27 mouse cellular contexts compared by ENCODE assay signal in genomic region chr11:85891692-85892040, GRCm38 (mm10). TPM values are rescaled to one million over a fixed set of nuclear protein-coding genes. Genes with fewer than 3 reads are reported as not detected.
DNase-seq lines count a peak whose midpoint lies in the region; ATAC-seq and TF ChIP-seq lines count a peak whose summit lies in the region.
"Had no signal": no experiment of that assay in that cellular context is flagged by ENCODE, and none has a peak within 500 bp of the region (broad histone marks: within the 10 kb centered on the region; RNA-seq: fewer than 3 reads in every experiment).

No protein-coding gene starts in this region.

- WGBS in heart, embryonic 13.5 days: 13% methylated on average over 2 of the region's 2 CpGs
- 8% methylated on average over 2 of the region's 2 CpGs for WGBS in heart, embryonic 11.5 days (ENCODE audit: insufficient replicate concordance)
- 13% methylated on average over 2 of the region's 2 CpGs for WGBS in lung, postnatal 0 days
- WGBS in limb, embryonic 15.5 days: 10% methylated on average over 2 of the region's 2 CpGs

- H3K9ac ChIP-seq in heart, embryonic 13.5 days: no peak overlapping the region
- no peak overlapping the region for H3K9ac ChIP-seq in heart, embryonic 11.5 days (ENCODE audit: low read depth, low read length)
- no peak overlapping the region for H3K9ac ChIP-seq in lung, postnatal 0 days (replicated peaks; ENCODE audit: low read depth)
- no peak overlapping the region for H3K9ac ChIP-seq in limb, embryonic 15.5 days
- H3K9ac ChIP-seq: forebrain, embryonic 13.5 days; hindbrain, embryonic 13.5 days; liver, embryonic 15.5 days had no signal

- no peaks in the 10 kb centered on the region for H3K36me3 ChIP-seq in heart, embryonic 13.5 days
- H3K36me3 ChIP-seq in heart, embryonic 11.5 days (ENCODE audit: control insufficient read depth, insufficient read depth, low read length): no peaks in the 10 kb centered on the region
- no peaks in the 10 kb centered on the region for H3K36me3 ChIP-seq in lung, postnatal 0 days (ENCODE audit: insufficient read depth, low read length)
- no peaks in the 10 kb centered on the region for H3K36me3 ChIP-seq in limb, embryonic 15.5 days
- H3K36me3 ChIP-seq: hindbrain, embryonic 13.5 days; liver, embryonic 15.5 days had no signal

- H3K27me3 ChIP-seq in heart, embryonic 13.5 days (replicated peaks): peaks cover 96% of the 10 kb centered on the region
- H3K27me3 ChIP-seq in heart, embryonic 11.5 days (ENCODE audit: control insufficient read depth, insufficient read depth, low read length): peaks cover 84% of the 10 kb centered on the region
- peaks cover 34% of the 10 kb centered on the region for H3K27me3 ChIP-seq in lung, postnatal 0 days (replicated peaks; ENCODE audit: insufficient read depth, low read length)
- peaks cover 63% of the 10 kb centered on the region for H3K27me3 ChIP-seq in limb, embryonic 15.5 days

- no peak for TF ChIP-seq EP300 in lung, postnatal 0 days (IDR thresholded peaks at IDR 0.05)

- no peak for ATAC-seq in heart, embryonic 13.5 days (ENCODE audit: extremely low read depth, insufficient number of reproducible peaks, low FRiP score, low TSS enrichment)
- ATAC-seq in heart, embryonic 11.5 days (replicated peaks; ENCODE audit: insufficient number of reproducible peaks, low FRiP score, low TSS enrichment): no peak
- no peak for ATAC-seq in lung, postnatal 0 days
- ATAC-seq in limb, embryonic 15.5 days (ENCODE audit: insufficient number of reproducible peaks, low FRiP score, low TSS enrichment, low read depth): no peak
- ATAC-seq: forebrain, embryonic 13.5 days; inflammation-experienced regulatory T-cells, adult 6 months had no signal

- peak overlapping the region; percentile 42; the same call in 1 of the 2 replicates for H3K4me3 ChIP-seq in heart, embryonic 13.5 days
- H3K4me3 ChIP-seq in heart, embryonic 11.5 days (ENCODE audit: low read depth, low read length): no peak overlapping the region
- peak overlapping the region; percentile 51 for H3K4me3 ChIP-seq in lung, postnatal 0 days (ENCODE audit: low read depth, low read length)
- peak overlapping the region; percentile 44 for H3K4me3 ChIP-seq in limb, embryonic 15.5 days
- H3K4me3 ChIP-seq: forebrain, embryonic 13.5 days; hindbrain, embryonic 13.5 days; liver, embryonic 15.5 days had no signal

- TF ChIP-seq POLR2A in brain, embryonic 14.5 days (IDR thresholded peaks at IDR 0.05; ENCODE audit: borderline replicate concordance, extremely low read depth, insufficient read depth, insufficient read length, poor library complexity, severe bottlenecking): no peak

- peaks cover 34% of the 10 kb centered on the region for H3K4me1 ChIP-seq in heart, embryonic 13.5 days
- peaks cover 18% of the 10 kb centered on the region for H3K4me1 ChIP-seq in heart, embryonic 11.5 days (ENCODE audit: control insufficient read depth, insufficient read depth, low read length)
- H3K4me1 ChIP-seq in lung, postnatal 0 days (ENCODE audit: insufficient read depth, low read depth, low read length): 0 out of 2 replicates have a peak, but pooled peaks cover 3% of the 10 kb centered on the region
- peaks cover 39% of the 10 kb centered on the region for H3K4me1 ChIP-seq in limb, embryonic 15.5 days

- no peak for TF ChIP-seq CTCF in lung, postnatal 0 days (IDR thresholded peaks at IDR 0.05)
- TF ChIP-seq CTCF in brain, embryonic 14.5 days (IDR thresholded peaks at IDR 0.05; ENCODE audit: borderline replicate concordance, extremely low read depth, insufficient read depth, insufficient read length): no peak

- DNase-seq in lung, postnatal 0 days (ENCODE audit: low spot score): no peak
- DNase-seq in lung, adult 18-20 months: no peak
- DNase-seq in brain, embryonic 14.5 days (ENCODE audit: low read depth): peak; percentile 17
- no peak for DNase-seq in c-Kit-positive CD71-positive TER-119-positive erythroid progenitor cells, embryonic 14.5 days (ENCODE audit: low spot score)
- no peak for DNase-seq in frontal cortex, postnatal 14 days (ENCODE audit: low spot score in 2 of 2)
- DNase-seq: adrenal gland, postnatal 25 days; cerebellum, adult 11 months; cerebellum, adult 9-11 months; gastrocnemius, postnatal 10 days; kidney, adult 2 months; kidney, postnatal 10 days; liver; midbrain, embryonic 14.5 days had no signal

- H3K4me2 ChIP-seq in heart, embryonic 13.5 days: no peak overlapping the region
- no peak overlapping the region for H3K4me2 ChIP-seq in heart, embryonic 11.5 days
- H3K4me2 ChIP-seq in lung, postnatal 0 days (replicated peaks; ENCODE audit: low read depth, low read length): peak overlapping the region; percentile 59
- peak overlapping the region; percentile 50 for H3K4me2 ChIP-seq in limb, embryonic 15.5 days
- H3K4me2 ChIP-seq: forebrain, embryonic 13.5 days; hindbrain, embryonic 13.5 days; liver, embryonic 15.5 days had no signal

- H3K9me3 ChIP-seq in heart, embryonic 13.5 days: no peaks in the 10 kb centered on the region
- no peaks in the 10 kb centered on the region for H3K9me3 ChIP-seq in heart, embryonic 11.5 days (replicated peaks; ENCODE audit: control insufficient read depth, low read length)
- H3K9me3 ChIP-seq in lung, postnatal 0 days (ENCODE audit: low read length): no peaks in the 10 kb centered on the region
- H3K9me3 ChIP-seq in limb, embryonic 15.5 days: no peaks in the 10 kb centered on the region
- H3K9me3 ChIP-seq: forebrain, embryonic 13.5 days; hindbrain, embryonic 13.5 days; liver, embryonic 15.5 days had no signal

- H3K27ac ChIP-seq in heart, embryonic 13.5 days (replicated peaks): no peak overlapping the region
- H3K27ac ChIP-seq in heart, embryonic 11.5 days (ENCODE audit: low read depth, low read length): no peak overlapping the region
- peak overlapping the region; percentile 87; the same call in 1 of the 2 replicates for H3K27ac ChIP-seq in lung, postnatal 0 days (ENCODE audit: low read length)
- H3K27ac ChIP-seq in limb, embryonic 15.5 days: peak overlapping the region; percentile 55; the same call in 1 of the 2 replicates
- H3K27ac ChIP-seq: forebrain, embryonic 13.5 days; hindbrain, embryonic 13.5 days; liver, embryonic 15.5 days had no signal

RNA-seq across cellular contexts. Expression of gene Tbx4, which starts 5.4 kb away (rescaled TPM):
- polyA plus RNA-seq in heart, embryonic 13.5 days (2015; fragmentation: Nextera tagmentation; extraction: Ambion mirVana): 2.5 and 3.2 TPM in 2 replicates
- 0.49 and 0.82 TPM in 2 replicates for polyA plus RNA-seq in heart, embryonic 11.5 days (2014; fragmentation: Nextera tagmentation; extraction: Ambion mirVana)
- polyA plus RNA-seq in lung, postnatal 0 days (2015; fragmentation: Nextera tagmentation; extraction: Ambion mirVana): 46.2 and 48.5 TPM in 2 replicates
- 0.33 and 0.42 TPM in 2 replicates for polyA plus RNA-seq in brain, embryonic 14.5 days (2012; rRNA removed)
- 14.9 and 21.9 TPM in 2 replicates for polyA plus RNA-seq in limb, embryonic 15.5 days (2015; fragmentation: Nextera tagmentation; extraction: Ambion mirVana)
- polyA plus RNA-seq: inflammation-experienced regulatory T-cells, adult 6 months; liver, embryonic 15.5 days had no signal

RNA-seq across cellular contexts. Expression of gene Gm11444, which starts 41.5 kb away (rescaled TPM):
- polyA plus RNA-seq in heart, embryonic 13.5 days (2015; fragmentation: Nextera tagmentation; extraction: Ambion mirVana): not detected in 2 replicates
- not detected in 2 replicates for polyA plus RNA-seq in heart, embryonic 11.5 days (2014; fragmentation: Nextera tagmentation; extraction: Ambion mirVana)
- polyA plus RNA-seq in lung, postnatal 0 days (2015; fragmentation: Nextera tagmentation; extraction: Ambion mirVana): not detected in 2 replicates
- polyA plus RNA-seq in brain, embryonic 14.5 days (2012; rRNA removed): not detected in 2 replicates
- not detected in 2 replicates for polyA plus RNA-seq in limb, embryonic 15.5 days (2015; fragmentation: Nextera tagmentation; extraction: Ambion mirVana)
- polyA plus RNA-seq: C2C12; cortical plate, adult 2 months; embryonic facial prominence, embryonic 14.5 days; forebrain, embryonic 13.5 days; heart, embryonic 14.5 days; hindbrain, embryonic 13.5 days; inflammation-experienced regulatory T-cells, adult 6 months; kidney, adult 2 months; liver, embryonic 15.5 days; midbrain, embryonic 14.5 days; neural tube, embryonic 11.5 days; spleen, adult 2 months; urinary bladder, adult 2 months had no signal

RNA-seq across cellular contexts. Expression of gene Tbx2, which starts 59.3 kb away (rescaled TPM):
- polyA plus RNA-seq in heart, embryonic 13.5 days (2015; fragmentation: Nextera tagmentation; extraction: Ambion mirVana): 2.0 and 2.9 TPM in 2 replicates
- polyA plus RNA-seq in heart, embryonic 11.5 days (2014; fragmentation: Nextera tagmentation; extraction: Ambion mirVana): 3.6 and 4.4 TPM in 2 replicates
- polyA plus RNA-seq in lung, postnatal 0 days (2015; fragmentation: Nextera tagmentation; extraction: Ambion mirVana): 43.6 and 49.6 TPM in 2 replicates
- 5.9 and 8.9 TPM in 2 replicates for polyA plus RNA-seq in brain, embryonic 14.5 days (2012; rRNA removed)
- 3.4 and 4.1 TPM in 2 replicates for polyA plus RNA-seq in limb, embryonic 15.5 days (2015; fragmentation: Nextera tagmentation; extraction: Ambion mirVana)
- polyA plus RNA-seq: inflammation-experienced regulatory T-cells, adult 6 months had no signal

Comparison
In these comparisons a context has a peak if more than half of its experiments do, and no peak if none do; other contexts are left out.
1. H3K27ac ChIP-seq: peak in lung, postnatal 0 days (single experiment) and limb, embryonic 15.5 days (single experiment); none in heart, embryonic 13.5 days (single experiment) and heart, embryonic 11.5 days (single experiment).
2. H3K4me2 ChIP-seq: peak in lung, postnatal 0 days (single experiment) and limb, embryonic 15.5 days (single experiment); none in heart, embryonic 13.5 days (single experiment) and heart, embryonic 11.5 days (single experiment).